30 mouse cellular contexts compared by ENCODE assay signal in the genomic region with DNA sequence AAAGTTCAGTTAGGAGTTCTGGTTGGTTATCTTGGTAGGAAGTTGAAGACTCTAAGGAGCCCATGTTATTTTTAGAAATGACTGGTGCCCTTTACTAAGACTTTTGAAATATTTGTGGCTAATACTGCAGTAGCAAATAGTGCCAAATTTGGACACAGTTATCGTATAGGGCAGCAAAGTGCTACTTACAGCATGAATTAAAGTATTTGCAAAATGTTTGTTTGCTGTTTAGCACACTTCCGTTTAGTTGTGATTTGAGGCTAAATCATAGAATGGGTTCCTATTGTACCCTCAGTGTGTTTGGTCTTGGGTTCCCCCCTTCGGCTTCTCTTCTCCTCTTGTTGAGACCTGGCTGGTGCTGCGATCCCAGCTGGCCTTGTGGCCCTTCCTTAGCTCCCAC. TPM values are rescaled to one million over a fixed set of nuclear protein-coding genes. Genes with fewer than 3 reads are reported as not detected.
A peak's percentile ranks its signal among the peaks of the same experiment; 100 is the strongest.
DNase-seq lines count a peak whose midpoint lies in the region; ATAC-seq and TF ChIP-seq lines count a peak whose summit lies in the region.
"Had no signal": no experiment of that assay in that cellular context is flagged by ENCODE, and none has a peak within 500 bp of the region (broad histone marks: within the 10 kb centered on the region; RNA-seq: fewer than 3 reads in every experiment).

No protein-coding gene starts in this region.

- POLR2A ChIA-PET in Patski (lab: Charles Lee) = no interaction called here

- DNase-seq in forebrain, embryonic 10.5 days (ENCODE audit: extremely low spot score, low spot score) = no peak
- DNase-seq in liver, embryonic 13.5 days = no peak
- DNase-seq in liver (no peak), Patski (ENCODE audit: low read depth, low spot score) (peak; percentile 3)
- DNase-seq in embryonic facial prominence, embryonic 10.5 days (ENCODE audit: low spot score) = no peak
- DNase-seq in cerebellum, adult 9-11 months = no peak
- DNase-seq: adrenal gland, adult 2 months; cerebellum, adult 2 months; cerebellum, postnatal 36 days; gastrocnemius, adult 2 months; gastrocnemius, postnatal 36 days; heart, adult 2 months; heart, postnatal 36 days; kidney, adult 9 months; kidney, postnatal 10 days; layer of hippocampus, adult 9-11 months; lung, adult 18-20 months; retina, postnatal 1 day; right cerebral cortex, postnatal 25 days had no signal

- in situ Hi-C loops in Patski (cut with MboI; ENCODE audit: low pct_unique_long_range_greater_than_20kb) = no loop called here

- no peak overlapping the region for H3K9ac ChIP-seq in forebrain, embryonic 16.5 days (replicated peaks; ENCODE audit: low read depth, low read length)
- no peak overlapping the region for H3K9ac ChIP-seq in liver, embryonic 13.5 days
- H3K9ac ChIP-seq: embryonic facial prominence, embryonic 12.5 days; forebrain, embryonic 15.5 days; heart, embryonic 15.5 days; hindbrain, embryonic 13.5 days; midbrain, embryonic 12.5 days; stomach, embryonic 15.5 days had no signal

- no peak overlapping the region for H3K4me2 ChIP-seq in forebrain, embryonic 16.5 days (ENCODE audit: low read length)
- H3K4me2 ChIP-seq in liver, embryonic 13.5 days = no peak overlapping the region
- H3K4me2 ChIP-seq: embryonic facial prominence, embryonic 12.5 days; forebrain, embryonic 15.5 days; heart, embryonic 15.5 days; hindbrain, embryonic 13.5 days; midbrain, embryonic 12.5 days; stomach, embryonic 15.5 days had no signal

- CTCF ChIA-PET in Patski (lab: Charles Lee) = no interaction called here

- H3K36me3 ChIP-seq in forebrain, embryonic 10.5 days (replicated peaks) = no peaks in the 10 kb centered on the region
- H3K36me3 ChIP-seq in forebrain, embryonic 16.5 days (ENCODE audit: control insufficient read depth, insufficient read depth) = no peaks in the 10 kb centered on the region
- H3K36me3 ChIP-seq in liver, embryonic 13.5 days = no peaks in the 10 kb centered on the region
- no peaks in the 10 kb centered on the region for H3K36me3 ChIP-seq in embryonic facial prominence, embryonic 10.5 days (replicated peaks)
- H3K36me3 ChIP-seq: embryonic facial prominence, embryonic 12.5 days; forebrain, embryonic 15.5 days; heart, embryonic 15.5 days; hindbrain, embryonic 13.5 days; midbrain, embryonic 12.5 days; stomach, embryonic 15.5 days had no signal

- 97% methylated on average over 4 of the region's 4 CpGs for WGBS in forebrain, embryonic 10.5 days
- WGBS in forebrain, embryonic 16.5 days = 91% methylated on average over 4 of the region's 4 CpGs
- 47% methylated on average over 4 of the region's 4 CpGs for WGBS in liver, embryonic 13.5 days (ENCODE audit: insufficient replicate concordance)
- WGBS in embryonic facial prominence, embryonic 10.5 days = 91% methylated on average over 4 of the region's 4 CpGs

- H3K27ac ChIP-seq in forebrain, embryonic 10.5 days = 0 out of 2 replicates have a peak overlapping the region, but pooled peaks have one; percentile 21
- no peak overlapping the region for H3K27ac ChIP-seq in forebrain, embryonic 16.5 days (ENCODE audit: low read length)
- 0 out of 2 replicates have a peak overlapping the region, but pooled peaks have one; percentile 12 for H3K27ac ChIP-seq in liver, embryonic 13.5 days
- H3K27ac ChIP-seq in embryonic facial prominence, embryonic 10.5 days (replicated peaks) = peak overlapping the region; percentile 65
- H3K27ac ChIP-seq: embryonic facial prominence, embryonic 12.5 days; forebrain, embryonic 15.5 days; gastrocnemius, adult 2 months; heart, adult 2 months; heart, embryonic 15.5 days; hindbrain, embryonic 13.5 days; midbrain, embryonic 12.5 days; stomach, embryonic 15.5 days had no signal

- no peaks in the 10 kb centered on the region for H3K9me3 ChIP-seq in forebrain, embryonic 10.5 days
- no peaks in the 10 kb centered on the region for H3K9me3 ChIP-seq in forebrain, embryonic 16.5 days (ENCODE audit: control insufficient read depth, low read length)
- H3K9me3 ChIP-seq in liver, embryonic 13.5 days (replicated peaks) = no peaks in the 10 kb centered on the region
- no peaks in the 10 kb centered on the region for H3K9me3 ChIP-seq in embryonic facial prominence, embryonic 10.5 days
- H3K9me3 ChIP-seq: embryonic facial prominence, embryonic 12.5 days; forebrain, embryonic 15.5 days; heart, embryonic 15.5 days; hindbrain, embryonic 13.5 days; midbrain, embryonic 12.5 days; stomach, embryonic 15.5 days had no signal

- no peak overlapping the region for H3K4me3 ChIP-seq in forebrain, embryonic 10.5 days
- no peak overlapping the region for H3K4me3 ChIP-seq in forebrain, embryonic 16.5 days (replicated peaks; ENCODE audit: low read length)
- no peak overlapping the region for H3K4me3 ChIP-seq in liver, embryonic 13.5 days (replicated peaks)
- no peak overlapping the region for H3K4me3 ChIP-seq in embryonic facial prominence, embryonic 10.5 days
- H3K4me3 ChIP-seq: embryonic facial prominence, embryonic 12.5 days; forebrain, embryonic 15.5 days; gastrocnemius, adult 2 months; heart, adult 2 months; heart, embryonic 15.5 days; hindbrain, embryonic 13.5 days; midbrain, embryonic 12.5 days; stomach, embryonic 15.5 days had no signal

- H3K4me1 ChIP-seq in forebrain, embryonic 10.5 days = peaks cover 14% of the 10 kb centered on the region
- H3K4me1 ChIP-seq in forebrain, embryonic 16.5 days (replicated peaks; ENCODE audit: control insufficient read depth, insufficient read depth, low read length) = no peaks in the 10 kb centered on the region
- H3K4me1 ChIP-seq in liver, embryonic 13.5 days (replicated peaks) = peaks cover 31% of the 10 kb centered on the region
- peaks cover 45% of the 10 kb centered on the region for H3K4me1 ChIP-seq in embryonic facial prominence, embryonic 10.5 days
- H3K4me1 ChIP-seq: forebrain, embryonic 15.5 days; hindbrain, embryonic 13.5 days; stomach, embryonic 15.5 days had no signal

- no peak for TF ChIP-seq CTCF in Patski (IDR thresholded peaks at IDR 0.05)

- no peaks in the 10 kb centered on the region for H3K27me3 ChIP-seq in forebrain, embryonic 10.5 days (ENCODE audit: poor library complexity, severe bottlenecking)
- no peaks in the 10 kb centered on the region for H3K27me3 ChIP-seq in forebrain, embryonic 16.5 days (replicated peaks; ENCODE audit: control insufficient read depth, insufficient read depth, low read length)
- no peaks in the 10 kb centered on the region for H3K27me3 ChIP-seq in liver, embryonic 13.5 days
- no peaks in the 10 kb centered on the region for H3K27me3 ChIP-seq in Patski
- no peaks in the 10 kb centered on the region for H3K27me3 ChIP-seq in embryonic facial prominence, embryonic 10.5 days (replicated peaks; ENCODE audit: low read depth, poor library complexity, severe bottlenecking)
- H3K27me3 ChIP-seq: CH12.LX; embryonic facial prominence, embryonic 12.5 days; forebrain, embryonic 15.5 days; heart, embryonic 15.5 days; hindbrain, embryonic 13.5 days; midbrain, embryonic 12.5 days; stomach, embryonic 15.5 days had no signal

- no peak for ATAC-seq in forebrain, embryonic 16.5 days
- ATAC-seq in liver, embryonic 13.5 days (ENCODE audit: low read depth) = no peak
- peak; percentile 47 for ATAC-seq in Patski
- no peak for ATAC-seq in cerebellum, adult (ENCODE audit: insufficient number of reproducible peaks, low FRiP score, low TSS enrichment)
- ATAC-seq: forebrain, embryonic 15.5 days; intestine, embryonic 16.5 days; lung, postnatal 0 days had no signal

RNA-seq across cellular contexts. Expression of gene Ppp1r9a, which starts 45.3 kb away (rescaled TPM):
- 17.1 and 18.7 TPM in 2 replicates for polyA plus RNA-seq in forebrain, embryonic 10.5 days (2016; fragmentation: Nextera tagmentation; extraction: Ambion mirVana)
- polyA plus RNA-seq in forebrain, embryonic 16.5 days (2015; fragmentation: Nextera tagmentation; extraction: Ambion mirVana) = 33.2 and 41.7 TPM in 2 replicates
- polyA plus RNA-seq in liver, embryonic 13.5 days (2015; fragmentation: Nextera tagmentation; extraction: Ambion mirVana) = 3.6 and 3.8 TPM in 2 replicates
- polyA plus RNA-seq in Patski (2021) = 12.1 TPM
- polyA plus RNA-seq in embryonic facial prominence, embryonic 10.5 days (2016; fragmentation: Nextera tagmentation; extraction: Ambion mirVana) = 15.3 and 17.8 TPM in 2 replicates
